Mouse (Mus musculus): ENCODE results near the gene Cnn3.

DNA sequence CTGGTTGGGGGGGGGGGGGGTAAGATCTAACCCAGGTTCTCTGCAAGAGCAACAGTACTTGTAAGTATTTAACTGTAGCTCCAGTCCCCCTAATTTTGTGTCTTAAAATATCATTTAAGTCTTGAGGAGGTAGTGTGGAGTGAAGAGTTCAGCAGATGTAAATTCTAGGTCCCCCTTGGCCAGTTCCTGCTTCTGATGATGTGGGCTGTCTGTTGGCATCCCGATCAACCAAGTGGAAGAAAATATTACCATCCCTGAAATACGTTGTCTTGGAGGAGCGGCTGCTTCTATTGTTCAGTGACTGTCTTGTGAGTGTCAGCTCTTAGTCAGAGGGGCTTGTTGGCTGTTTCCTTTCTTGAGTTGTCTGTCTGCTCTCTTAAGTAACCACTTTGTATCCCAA is 3.2 kb downstream of the Cnn3 start:
- TF ChIP-seq POLR2A (IDR thresholded peaks at IDR 0.05; ENCODE audit: extremely low read depth, insufficient read depth, low read length) (no peak), CTCF (IDR thresholded peaks at IDR 0.05; ENCODE audit: low read depth, low read length) (no peak)

Data from liver, adult 2 months (tissue).